Mouse (Mus musculus): ENCODE results near the gene 2410002F23Rik.

GRCm38 (mm10) chr7:44262791-44263643 lies 16.5 kb downstream of the 2410002F23Rik start:
- no peak for TF ChIP-seq GATA1 (IDR thresholded peaks at IDR 0.05; ENCODE audit: low read length)
- no peak for TF ChIP-seq TAL1 (IDR thresholded peaks at IDR 0.05; ENCODE audit: low read length)

Data from erythroblast, embryonic 14.5 days (primary cell).